Mouse (Mus musculus) common myeloid progenitor, adult 5-6 weeks (primary cell): ENCODE results near the gene Disp1. TPM values are rescaled to one million over a fixed set of nuclear protein-coding genes. Genes with fewer than 3 reads are reported as not detected.

ENCODE experiments used
- ATAC-seq: replicated peaks from 2 replicates; pipeline ENCODE4 v1.8.0; 2016; ENCODE audit warnings: low read depth, mild to moderate bottlenecking, moderate TSS enrichment, inconsistent platforms; ENCODE audit not compliant: poor library complexity, severe bottlenecking
- total RNA-seq: library from RNA; stranded (forward); fragments of 200-1000, 187-1606 nt; gene quantifications from 2 replicates; pipeline ENCODE4 v1.2.3, GENCODE M21; 2017

The Disp1 gene
- total RNA-seq, 1 experiment from 2014 or later: 6.3 TPM

GRCm38 (mm10) chr1:183141329-183141728 lies 80.0 kb downstream of the Disp1 start:
- no peak for ATAC-seq

DNA sequence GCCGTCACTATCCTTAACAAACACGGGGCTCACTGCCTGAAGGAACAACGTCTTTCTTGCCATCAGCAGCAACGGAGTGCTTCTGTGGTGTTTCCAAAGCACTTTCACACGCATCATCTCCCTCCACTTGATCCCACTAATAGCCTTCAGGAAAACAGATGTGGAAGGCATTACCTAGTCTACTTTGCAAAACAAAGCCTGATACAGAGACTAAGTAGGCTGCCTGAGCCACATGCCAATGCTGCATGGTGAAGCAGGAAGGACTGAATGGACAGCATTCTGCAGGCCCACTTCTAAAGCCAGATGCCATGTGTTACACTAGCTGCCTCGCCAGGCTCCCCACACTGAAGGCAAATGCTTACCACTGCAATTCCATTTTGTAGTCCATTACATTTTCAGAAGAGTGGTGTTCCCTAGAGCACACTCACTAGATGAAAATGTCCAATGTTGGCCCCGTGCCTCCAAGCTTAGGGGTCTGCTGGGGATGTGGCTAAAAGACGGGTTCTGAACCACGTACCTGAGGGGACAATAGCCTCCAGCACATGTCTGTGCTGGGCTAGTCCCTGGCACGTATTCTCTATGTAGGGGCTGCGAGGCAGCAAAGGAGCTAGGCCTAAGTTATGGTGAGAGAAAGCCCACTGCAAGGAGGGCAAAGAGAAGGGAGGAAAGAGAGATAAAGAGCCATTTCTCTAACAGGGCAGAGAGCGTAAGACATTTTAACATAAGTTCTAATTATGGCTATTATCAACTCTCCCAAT lies 80.6 kb downstream of the Disp1 start:
- ATAC-seq: no peak

DNA sequence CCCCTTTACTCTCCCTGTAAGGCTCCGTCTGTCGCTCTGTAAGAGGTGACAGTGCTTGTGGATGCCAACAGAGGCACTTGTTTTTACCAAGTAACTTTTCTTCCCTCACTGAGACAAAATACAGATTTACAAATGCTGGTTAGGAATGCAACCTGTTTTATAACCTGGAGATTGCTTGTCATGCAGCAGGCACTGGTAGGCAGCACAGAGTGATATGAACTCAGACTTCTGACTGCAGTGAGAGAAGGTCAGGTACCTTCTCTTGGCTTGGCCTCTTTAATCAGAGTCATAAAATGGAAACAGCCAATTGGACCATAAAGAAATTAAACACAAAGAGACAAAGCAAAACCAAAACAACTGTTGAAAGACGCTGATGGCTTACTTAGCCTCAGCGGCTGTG lies 83.2 kb downstream of the Disp1 start:
- no peak for ATAC-seq

DNA sequence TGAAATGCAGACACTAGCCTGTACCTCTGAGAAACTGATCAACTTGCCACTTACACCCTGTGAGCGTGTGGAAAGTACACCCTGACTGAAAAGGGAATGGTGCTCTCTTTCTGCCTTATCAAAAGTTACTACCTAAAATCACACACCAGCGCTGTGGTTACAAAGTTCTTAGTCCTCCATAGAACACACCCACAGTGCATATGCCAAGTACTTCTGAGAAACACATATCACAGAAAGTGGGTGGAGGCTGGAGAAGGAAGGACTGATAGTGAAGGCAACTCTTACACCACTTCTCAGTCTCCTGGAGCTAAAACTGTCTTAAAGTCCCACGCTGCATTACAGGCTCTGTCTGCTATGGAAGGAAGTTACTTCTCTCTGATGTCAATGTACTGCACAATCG lies 86.9 kb downstream of the Disp1 start:
- peak; percentile 92 for ATAC-seq

DNA sequence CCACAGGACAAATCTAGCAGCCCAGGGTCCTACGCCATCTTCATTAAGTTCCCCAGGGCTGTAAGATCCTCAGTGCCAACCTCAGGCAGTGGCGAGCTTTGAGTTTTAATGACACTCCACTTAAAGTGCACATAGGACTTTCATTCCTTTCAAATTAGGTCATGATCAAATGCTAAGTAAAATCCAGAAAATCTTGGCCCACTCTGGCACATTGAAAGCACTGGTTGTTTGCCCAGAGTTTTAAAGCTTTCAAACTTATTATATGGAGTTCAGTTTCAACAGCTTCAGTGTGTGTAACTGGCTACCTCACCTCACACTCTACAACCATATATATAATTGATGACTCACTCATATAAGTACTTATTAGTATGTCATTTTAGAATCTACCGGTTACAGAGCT lies 87.9 kb downstream of the Disp1 start:
- ATAC-seq: no peak

GRCm38 (mm10) chr1:183127246-183127645 lies 94.1 kb downstream of the Disp1 start:
- ATAC-seq: no peak

DNA sequence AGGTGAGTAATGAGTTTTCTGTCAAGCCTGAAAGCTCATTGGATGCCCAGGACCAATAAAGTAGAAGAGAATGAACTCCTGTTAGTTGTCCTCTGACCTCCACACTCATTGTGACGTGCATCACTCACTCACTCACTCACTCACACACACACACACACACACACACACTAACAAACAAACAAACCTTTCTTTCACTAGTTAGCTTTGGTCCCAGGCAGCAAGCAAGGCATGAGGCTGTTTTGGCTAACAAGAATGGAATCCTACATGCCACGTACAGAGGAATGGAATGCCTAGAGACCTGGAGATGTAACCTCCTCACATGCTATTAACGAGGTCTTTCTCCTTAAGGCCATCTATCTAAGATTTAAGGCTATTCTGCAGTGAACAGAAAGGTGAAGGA lies 97.6 kb downstream of the Disp1 start:
- ATAC-seq: no peak

DNA sequence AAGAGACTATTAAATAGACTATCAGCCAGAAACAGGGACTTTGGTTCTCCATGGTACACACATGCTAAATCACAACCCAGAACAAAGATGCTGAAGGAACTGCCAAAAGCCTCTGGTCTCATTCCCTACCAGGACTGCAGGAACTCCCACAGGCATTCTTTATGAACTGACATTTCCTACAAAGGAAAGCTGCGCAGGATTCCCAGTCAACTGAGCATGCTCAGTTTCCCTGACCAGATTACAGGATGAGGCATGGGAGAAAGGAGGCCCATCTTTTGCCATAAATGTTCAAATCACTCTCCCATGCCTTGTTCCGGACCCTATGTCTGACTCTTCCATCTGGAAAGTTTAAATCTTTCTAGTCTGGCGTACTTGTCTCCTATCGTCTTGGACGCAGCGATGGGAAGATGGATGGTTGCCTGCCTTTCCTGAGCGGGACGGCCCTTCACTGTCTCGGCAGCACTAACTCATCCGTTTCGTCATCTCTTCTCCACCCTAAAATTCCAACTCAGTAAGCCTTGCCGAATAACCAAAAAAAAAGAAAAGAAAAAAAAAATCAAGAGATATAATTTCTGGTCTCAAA lies 100.9 kb downstream of the Disp1 start:
- no peak for ATAC-seq

DNA sequence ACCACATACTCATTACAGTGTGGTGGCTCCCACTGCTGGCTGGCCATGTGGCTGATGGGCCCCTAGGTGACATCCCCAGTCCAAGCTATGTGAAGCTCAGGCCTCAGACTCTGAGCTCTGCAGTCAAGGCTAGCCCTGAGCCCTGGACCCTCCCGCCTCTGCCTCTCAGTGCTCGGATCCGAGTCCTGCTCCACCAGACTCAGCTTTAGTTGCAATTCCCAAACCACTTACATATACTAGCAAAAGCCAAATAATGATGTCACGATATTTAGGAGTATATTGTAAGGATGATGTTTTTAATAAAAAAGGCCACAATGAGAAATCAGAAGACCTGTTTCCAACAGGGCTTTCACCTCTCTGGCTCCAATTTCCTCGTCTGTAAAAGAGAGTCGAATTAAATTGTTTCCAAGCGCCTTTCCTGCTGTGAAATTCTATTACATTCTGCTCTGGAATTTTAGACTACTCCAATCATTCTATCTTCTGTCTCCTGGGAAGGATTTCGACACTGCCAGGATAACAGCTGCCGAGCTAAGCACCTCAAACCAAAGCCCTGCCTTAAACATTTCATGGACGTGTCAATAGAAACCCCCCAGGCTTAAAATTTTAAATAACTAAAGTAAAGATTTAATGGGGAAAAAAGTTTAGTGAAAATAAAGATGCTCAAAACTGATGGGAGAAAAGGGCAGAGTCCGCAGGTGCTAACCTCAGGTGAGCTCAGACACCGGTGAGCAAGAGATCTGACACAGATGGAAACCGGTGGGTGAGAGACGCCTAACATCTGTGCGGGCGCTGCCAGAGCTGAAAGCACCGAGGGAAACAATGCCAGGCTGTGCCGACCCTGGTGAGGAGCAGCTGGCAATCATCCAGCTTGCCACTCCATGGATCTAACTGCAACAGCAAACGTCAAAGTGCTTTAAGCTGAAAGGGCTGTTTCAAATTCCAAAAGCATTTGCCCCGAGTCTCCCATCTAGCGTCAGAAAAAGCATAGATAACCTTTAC lies 103.2 kb downstream of the Disp1 start:
- no peak for ATAC-seq

DNA sequence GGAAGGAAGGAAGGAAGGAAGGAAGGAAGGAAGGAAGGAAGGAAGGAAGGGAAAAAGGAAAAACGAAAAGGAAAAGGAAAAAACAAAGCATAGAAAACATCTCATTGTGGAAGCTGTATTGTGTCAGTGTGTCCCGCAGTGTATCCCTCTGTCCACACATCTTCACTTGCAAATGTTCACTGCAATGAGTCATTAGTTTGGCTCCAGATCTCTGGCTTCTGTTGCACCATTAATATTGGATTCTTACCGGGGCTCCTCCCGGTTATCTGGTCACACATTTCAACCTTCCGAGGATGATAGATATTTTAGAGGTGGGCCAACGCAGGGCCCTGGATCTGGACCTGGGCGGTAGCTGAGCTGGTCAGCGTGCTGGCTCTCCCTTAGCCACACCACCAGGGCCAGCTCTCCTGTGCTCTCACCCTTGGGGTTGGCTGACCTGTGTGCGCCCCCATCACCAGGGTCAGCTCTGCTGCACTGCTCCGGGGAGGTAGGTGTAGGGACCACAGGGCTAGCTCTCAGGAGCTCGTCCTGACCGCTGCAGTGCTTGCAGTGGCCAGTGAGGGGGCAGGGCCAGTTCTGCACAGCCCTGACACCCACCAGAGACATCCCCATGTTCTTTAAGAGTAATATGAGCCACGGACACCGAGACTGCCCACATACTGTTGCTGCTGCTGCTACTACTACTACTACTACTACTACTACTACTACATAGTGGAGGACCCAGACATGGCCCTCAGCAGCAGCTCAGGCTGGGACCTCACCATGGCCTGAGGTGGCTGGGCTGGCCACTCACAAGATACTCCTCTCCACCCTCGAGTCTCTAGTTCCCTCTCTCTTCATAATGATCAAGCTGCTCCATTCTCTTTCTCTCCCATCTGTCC lies 104.1 kb downstream of the Disp1 start:
- no peak for ATAC-seq

- no peak for ATAC-seq
Observed at GRCm38 (mm10) chr1:183116441-183116840, 104.9 kb downstream of the Disp1 start.

- ATAC-seq: no peak
Observed at GRCm38 (mm10) chr1:183115076-183115475, 106.2 kb downstream of the Disp1 start.

- ATAC-seq: no peak
Observed at GRCm38 (mm10) chr1:183114554-183114953, 106.8 kb downstream of the Disp1 start.

DNA sequence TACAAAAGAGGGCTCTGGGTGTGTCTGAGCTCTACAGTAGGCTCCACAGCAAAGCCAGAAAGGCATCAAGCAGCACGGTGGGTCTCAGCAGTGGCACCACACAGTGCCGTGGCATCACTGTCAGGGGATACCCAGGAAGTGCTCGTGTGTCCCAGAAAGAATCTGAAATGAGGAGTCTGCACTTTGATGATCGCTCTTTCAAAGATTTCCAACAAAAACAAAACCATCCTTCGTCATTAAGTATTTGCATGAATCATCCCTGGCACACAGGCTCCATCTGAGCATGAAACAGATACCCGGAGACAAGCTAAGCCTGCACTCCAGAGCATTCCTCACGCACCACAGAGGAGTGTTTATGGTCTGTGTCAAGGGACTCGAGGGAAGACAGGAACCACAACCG lies 107.8 kb downstream of the Disp1 start:
- ATAC-seq: no peak

- ATAC-seq: no peak
Observed at GRCm38 (mm10) chr1:183107476-183107875, 113.8 kb downstream of the Disp1 start.

DNA sequence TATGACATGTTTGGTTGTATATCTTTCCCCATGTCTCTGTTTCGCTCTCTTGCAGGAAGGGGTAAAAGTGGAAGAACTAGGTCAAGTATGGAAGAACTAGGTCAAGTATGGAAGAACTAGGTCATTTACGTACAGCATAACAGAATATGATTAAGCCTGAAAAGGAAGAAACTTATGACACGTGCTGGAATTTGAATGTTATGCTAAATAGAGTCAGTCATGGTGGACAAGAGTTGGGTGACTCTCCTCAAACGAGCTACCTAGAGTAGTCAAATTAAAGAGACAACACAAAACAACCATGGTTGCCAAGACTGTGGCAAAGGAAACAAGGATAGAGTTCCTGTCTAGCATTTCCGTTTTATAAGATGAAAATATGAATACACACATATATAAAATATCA lies 116.6 kb downstream of the Disp1 start:
- no peak for ATAC-seq

DNA sequence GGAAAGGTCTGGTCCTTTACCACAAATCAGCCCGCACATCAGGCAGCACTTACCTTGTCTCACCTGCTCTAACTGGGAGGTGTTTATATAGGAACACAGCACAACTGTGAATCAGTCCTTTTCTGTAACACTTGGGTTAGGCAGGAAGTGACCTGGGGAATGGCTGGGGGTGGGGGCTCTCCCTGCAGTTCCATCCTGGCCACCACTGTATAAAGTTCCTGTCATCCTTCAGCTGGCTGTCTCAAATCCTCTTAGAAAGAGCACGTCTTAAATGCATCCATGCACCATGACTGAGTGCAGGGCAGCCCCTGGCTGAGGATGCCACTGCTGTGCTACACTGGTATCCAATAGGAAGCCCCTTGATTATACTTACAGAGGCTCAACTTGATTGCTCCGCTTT lies 118.5 kb downstream of the Disp1 start:
- no peak for ATAC-seq

DNA sequence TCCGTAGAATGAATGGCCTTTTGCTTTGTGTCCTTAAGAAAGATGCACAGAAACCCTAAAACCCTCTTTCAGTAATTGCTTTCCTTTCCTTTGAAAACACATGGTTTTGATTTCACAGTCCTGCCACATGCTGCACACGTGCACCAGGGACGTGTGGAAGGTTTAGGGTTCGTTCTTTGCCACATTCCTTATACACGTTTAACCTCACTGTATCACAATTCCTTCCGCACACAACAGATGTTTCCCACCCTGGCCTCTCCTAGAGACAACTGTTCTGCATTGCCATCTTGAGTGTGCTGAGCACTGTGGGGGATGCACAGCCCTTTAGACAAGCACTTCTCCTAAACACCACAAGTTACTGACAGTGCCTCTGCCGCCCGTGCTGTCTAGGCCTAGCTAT lies 119.2 kb downstream of the Disp1 start:
- ATAC-seq: no peak

DNA sequence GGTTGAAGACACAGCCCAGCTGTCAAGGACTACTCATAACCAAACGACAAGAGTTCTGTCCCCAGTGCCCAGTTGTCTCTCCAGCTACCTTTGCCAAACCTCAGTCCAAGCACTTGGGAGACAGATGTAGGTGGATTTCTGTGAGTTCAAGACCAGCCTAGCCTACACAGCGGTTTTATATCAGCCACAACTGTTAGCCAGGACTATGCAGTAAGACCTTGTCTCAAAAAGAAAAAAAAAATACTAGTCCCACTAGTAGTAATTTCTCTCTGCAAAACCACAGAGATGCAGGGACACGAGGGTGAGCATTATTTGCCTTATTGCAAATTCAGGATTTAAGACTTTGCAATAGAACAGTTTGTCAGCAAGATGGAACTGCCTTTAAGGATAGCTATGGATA lies 120.0 kb downstream of the Disp1 start:
- ATAC-seq: no peak

- ATAC-seq: no peak
Observed at GRCm38 (mm10) chr1:183100245-183100644, 121.1 kb downstream of the Disp1 start.
